Mouse (Mus musculus) stomach, postnatal 0 days (tissue): ENCODE results near the gene Fkbp1b.

Source experiments
- CTCF ChIP-seq: IDR thresholded peaks from 2 replicates; pipeline ENCODE4 v1.5.1; 2016; ENCODE audit warnings: antibody characterized with exemption, low read depth, mild to moderate bottlenecking, moderate library complexity
- EP300 ChIP-seq: optimal IDR thresholded peaks from 2 replicates; pipeline ENCODE3; 2016; ENCODE audit warnings: antibody characterized with exemption

GRCm38 (mm10) chr12:4885062-4885461 lies 43.7 kb upstream of the Fkbp1b start:
- TF ChIP-seq CTCF: no peak
- no peak for TF ChIP-seq EP300
